Mouse (Mus musculus) CH12.LX (cell line): Measurements from ENCODE around the gene Hist1h2an. TPM values are rescaled to one million over a fixed set of nuclear protein-coding genes. Genes with fewer than 3 reads are reported as not detected.
A peak's percentile ranks its signal among the peaks of the same experiment; 100 is the strongest.

Experiments used
- DNase-seq: peaks from one replicate; pipeline ENCODE4 v3.0.0-alpha.2; 2013; ENCODE audit errors: extremely low read depth
- H3K27ac ChIP-seq: 2 replicates; pipeline ENCODE4 v1.5.1; 2012; ENCODE audit warnings: low read depth, mild to moderate bottlenecking, control low read depth, moderate library complexity; ENCODE audit not compliant: insufficient read depth
- H3K27me3 ChIP-seq: replicated peaks from 2 replicates; pipeline ENCODE3; 2012; ENCODE audit warnings: inconsistent platforms
- H3K36me3 ChIP-seq, 2 experiments: replicated peaks in 1 of 2; 2 replicates each; pipeline versions ENCODE3 to v1.6.1; 2012; ENCODE audit warnings: inconsistent platforms in 1 of 2, low read length in 1 of 2, mild to moderate bottlenecking in 1 of 2, mixed read lengths in 1 of 2, moderate library complexity in 1 of 2; ENCODE audit not compliant: control insufficient read depth in 1 of 2, insufficient read depth in 1 of 2
- H3K4me1 ChIP-seq, 2 experiments: 2 replicates each; pipeline ENCODE4 v1.6.1; 2012; ENCODE audit warnings: inconsistent platforms in 1 of 2, moderate library complexity in 1 of 2; ENCODE audit not compliant: insufficient read depth in 2 of 2, control insufficient read depth in 1 of 2
- H3K4me2 ChIP-seq: 2 replicates; pipeline ENCODE4 v1.6.1; 2012; ENCODE audit warnings: low read depth, mild to moderate bottlenecking, control low read depth; ENCODE audit not compliant: poor library complexity, insufficient read depth, severe bottlenecking
- H3K4me3 ChIP-seq, 3 experiments: fragments of 150-350 bp in 1 of 3; sonication (generic) in 1 of 3; replicated peaks in 1 of 3; 2 replicates each; pipeline versions ENCODE3 to v1.5.1; 2011 to 2012; ENCODE audit warnings: low read depth in 2 of 3, low read length in 2 of 3, mild to moderate bottlenecking in 2 of 3, moderate library complexity in 2 of 3, control low read depth in 1 of 3, improper control_type of control experiment in 1 of 3, inconsistent platforms in 1 of 3, mixed read lengths in 1 of 3; ENCODE audit not compliant: poor library complexity in 1 of 3
- H3K79me2 ChIP-seq: replicated peaks from 2 replicates; pipeline ENCODE4 v1.6.1; 2012; ENCODE audit warnings: mild to moderate bottlenecking, moderate library complexity; ENCODE audit not compliant: control insufficient read depth, poor library complexity, insufficient read depth, severe bottlenecking; ENCODE audit errors: extremely low read depth
- H3K9ac ChIP-seq: 2 replicates; pipeline ENCODE4 v1.6.1; 2012; ENCODE audit warnings: low read depth, mild to moderate bottlenecking, control low read depth, moderate library complexity; ENCODE audit not compliant: insufficient read depth
- H3K9me3 ChIP-seq: replicated peaks from 2 replicates; pipeline ENCODE3; 2012; ENCODE audit warnings: low read length, inconsistent platforms, mixed read lengths
- BHLHE40 ChIP-seq: IDR thresholded peaks from 2 replicates; pipeline ENCODE4 v1.6.1; 2011; ENCODE audit warnings: mild to moderate bottlenecking, low read depth, low read length, improper control_type of control experiment
- CHD1 ChIP-seq: IDR thresholded peaks from 2 replicates; pipeline ENCODE4 v1.6.1; 2012; ENCODE audit warnings: low read depth, low read length, improper control_type of control experiment, inconsistent platforms
- CHD2 ChIP-seq: IDR thresholded peaks from 2 replicates; pipeline ENCODE4 v1.6.1; 2011; ENCODE audit warnings: low read length, improper control_type of control experiment
- CTCF ChIP-seq, 2 experiments: IDR thresholded peaks in 1 of 2; conservative IDR thresholded peaks in 1 of 2; 2 replicates each; pipeline ENCODE4 v1.5.1; 2011 to 2012; ENCODE audit warnings: low read depth in 2 of 2, low read length in 2 of 2, improper control_type of control experiment in 1 of 2, inconsistent platforms in 1 of 2, mild to moderate bottlenecking in 1 of 2, moderate library complexity in 1 of 2
- E2F4 ChIP-seq: IDR thresholded peaks from 2 replicates; pipeline ENCODE4 v1.6.1; 2011; ENCODE audit warnings: low read depth, low read length, improper control_type of control experiment; ENCODE audit not compliant: insufficient replicate concordance
- ELF1 ChIP-seq: IDR thresholded peaks from 2 replicates; pipeline ENCODE4 v1.6.1; 2014; ENCODE audit warnings: low read depth, mild to moderate bottlenecking, inconsistent platforms, low read length, improper control_type of control experiment
- EP300 ChIP-seq: IDR thresholded peaks from 2 replicates; pipeline ENCODE4 v1.6.1; 2011; ENCODE audit warnings: low read length, improper control_type of control experiment
- ETS1 ChIP-seq: conservative IDR thresholded peaks from 2 replicates; pipeline ENCODE4 v1.6.1; 2012; ENCODE audit warnings: low read depth, mild to moderate bottlenecking, inconsistent platforms, low read length, improper control_type of control experiment, moderate library complexity
- GABPA ChIP-seq: IDR thresholded peaks from 2 replicates; pipeline ENCODE4 v1.6.1; 2012; ENCODE audit warnings: low read depth, low read length, improper control_type of control experiment, inconsistent platforms; ENCODE audit not compliant: insufficient replicate concordance
- HCFC1 ChIP-seq: IDR thresholded peaks from 2 replicates; pipeline ENCODE4 v1.6.1; 2012; ENCODE audit warnings: low read depth, mild to moderate bottlenecking, inconsistent platforms, low read length, improper control_type of control experiment
- IRF4 ChIP-seq: IDR thresholded peaks from 2 replicates; pipeline ENCODE4 v1.6.1; 2014; ENCODE audit warnings: low read depth, mild to moderate bottlenecking, inconsistent platforms, low read length, improper control_type of control experiment
- JUN ChIP-seq: IDR thresholded peaks from 2 replicates; pipeline ENCODE4 v1.6.1; 2011; ENCODE audit warnings: low read depth, mild to moderate bottlenecking, low read length, improper control_type of control experiment, moderate library complexity; ENCODE audit not compliant: insufficient read depth
- JUND ChIP-seq: conservative IDR thresholded peaks from 2 replicates; pipeline ENCODE4 v1.6.1; 2011; ENCODE audit warnings: low read depth, low read length, improper control_type of control experiment
- KAT2A ChIP-seq: IDR thresholded peaks from 2 replicates; pipeline ENCODE4 v1.6.1; 2012; ENCODE audit warnings: low read length, improper control_type of control experiment, inconsistent platforms; ENCODE audit not compliant: insufficient replicate concordance
- MAFK ChIP-seq: IDR thresholded peaks from 2 replicates; pipeline ENCODE4 v1.6.1; 2011; ENCODE audit warnings: low read length, improper control_type of control experiment; ENCODE audit not compliant: insufficient replicate concordance
- MAX ChIP-seq: IDR thresholded peaks from 2 replicates; pipeline ENCODE4 v1.6.1; 2011; ENCODE audit warnings: low read length, improper control_type of control experiment
- MAZ ChIP-seq: IDR thresholded peaks from 2 replicates; pipeline ENCODE4 v1.6.1; 2012; ENCODE audit warnings: low read depth, mild to moderate bottlenecking, inconsistent platforms, low read length, improper control_type of control experiment, moderate library complexity
- MEF2A ChIP-seq: IDR thresholded peaks from 2 replicates; pipeline ENCODE4 v1.6.1; 2014; ENCODE audit warnings: low read depth, mild to moderate bottlenecking, inconsistent platforms, low read length, improper control_type of control experiment, borderline replicate concordance
- MXI1 ChIP-seq: IDR thresholded peaks from 2 replicates; pipeline ENCODE4 v1.6.1; 2011; ENCODE audit warnings: mild to moderate bottlenecking, low read depth, low read length, improper control_type of control experiment
- MYC ChIP-seq: IDR thresholded peaks from 2 replicates; pipeline ENCODE4 v1.6.1; 2011; ENCODE audit warnings: low read depth, mild to moderate bottlenecking, improper control_type of control experiment, low read length
- NELFE ChIP-seq: IDR thresholded peaks from 2 replicates; pipeline ENCODE4 v1.6.1; 2011; ENCODE audit warnings: low read depth, low read length, improper control_type of control experiment
- NRF1 ChIP-seq: IDR thresholded peaks from 2 replicates; pipeline ENCODE4 v1.6.1; 2014; ENCODE audit warnings: low read depth, mild to moderate bottlenecking, inconsistent platforms, low read length, improper control_type of control experiment, moderate library complexity
- PAX5 ChIP-seq: IDR thresholded peaks from 2 replicates; pipeline ENCODE4 v1.6.1; 2012; ENCODE audit warnings: low read length, inconsistent platforms, mixed read lengths
- POLR2A ChIP-seq: IDR thresholded peaks from 2 replicates; pipeline ENCODE4 v1.6.1; 2011; ENCODE audit warnings: low read depth, mild to moderate bottlenecking, improper control_type of control experiment, low read length
- POLR2AphosphoS2 ChIP-seq: IDR thresholded peaks from 2 replicates; pipeline ENCODE4 v1.6.1; 2011; ENCODE audit warnings: low read depth, low read length, improper control_type of control experiment
- RAD21 ChIP-seq: IDR thresholded peaks from 2 replicates; pipeline ENCODE4 v1.6.1; 2011; ENCODE audit warnings: low read depth, mild to moderate bottlenecking, low read length, improper control_type of control experiment, moderate library complexity
- RCOR1 ChIP-seq: conservative IDR thresholded peaks from 2 replicates; pipeline ENCODE4 v1.6.1; 2012; ENCODE audit warnings: low read depth, mild to moderate bottlenecking, inconsistent platforms, low read length, improper control_type of control experiment
- SIN3A ChIP-seq: IDR thresholded peaks from 2 replicates; pipeline ENCODE4 v1.6.1; 2012; ENCODE audit warnings: low read length, improper control_type of control experiment, inconsistent platforms
- SMC3 ChIP-seq: IDR thresholded peaks from 2 replicates; pipeline ENCODE4 v1.6.1; 2011; ENCODE audit warnings: low read depth, low read length, improper control_type of control experiment
- TBP ChIP-seq: conservative IDR thresholded peaks from 2 replicates; pipeline ENCODE4 v1.6.1; 2011; ENCODE audit warnings: low read depth, low read length, improper control_type of control experiment
- TCF12 ChIP-seq: IDR thresholded peaks from 2 replicates; pipeline ENCODE4 v1.6.1; 2014; ENCODE audit warnings: low read depth, mild to moderate bottlenecking, inconsistent platforms, low read length, improper control_type of control experiment
- USF1 ChIP-seq: IDR thresholded peaks from 2 replicates; pipeline ENCODE4 v1.6.1; 2014; ENCODE audit warnings: low read depth, mild to moderate bottlenecking, inconsistent platforms, low read length, improper control_type of control experiment
- USF2 ChIP-seq: conservative IDR thresholded peaks from 2 replicates; pipeline ENCODE4 v1.6.1; 2011; ENCODE audit warnings: low read depth, low read length, improper control_type of control experiment
- ZC3H11A ChIP-seq: IDR thresholded peaks from 2 replicates; pipeline ENCODE4 v1.6.1; 2012; ENCODE audit warnings: low read depth, mild to moderate bottlenecking, inconsistent platforms, low read length, improper control_type of control experiment
- ZKSCAN1 ChIP-seq: IDR thresholded peaks from 2 replicates; pipeline ENCODE4 v1.6.1; 2012; ENCODE audit warnings: low read depth, inconsistent platforms, low read length, improper control_type of control experiment, borderline replicate concordance
- ZMIZ1 ChIP-seq: IDR thresholded peaks from 2 replicates; pipeline ENCODE4 v1.6.1; 2012; ENCODE audit warnings: low read depth, mild to moderate bottlenecking, inconsistent platforms, low read length, improper control_type of control experiment
- ZNF384 ChIP-seq: IDR thresholded peaks from 2 replicates; pipeline ENCODE4 v1.6.1; 2012; ENCODE audit warnings: low read depth, low read length, improper control_type of control experiment, inconsistent platforms
- dilution Hi-C: fragments of 300-500 bp; cut with MboI; formaldehyde crosslinking; loops from 2 replicates; pipeline ENCODE4 v1.14.3; 2020; ENCODE audit warnings: low sequenced_read_pairs; ENCODE audit not compliant: extremely low pct_unique_long_range_greater_than_20kb, extremely low pct_ligation_motif_present
- in situ Hi-C: fragments of 300-500 bp; cut with MboI; formaldehyde crosslinking; loops from 3 replicates; pipeline ENCODE4 v1.14.3; 2019; ENCODE audit warnings: low sequenced_read_pairs, low pct_ligation_motif_present, low pct_unique_long_range_greater_than_20kb, mixed read lengths
- polyA plus RNA-seq: library from polyadenylated mRNA; unstranded; fragments of >175 nt; gene quantifications from 2 replicates; pipeline ENCODE4 v1.2.1, GENCODE M21; 2012; ENCODE audit warnings: low read depth; ENCODE audit not compliant: insufficient read length
- total RNA-seq, 2 experiments: library from RNA; depleted of rRNA; stranded (reverse); fragments of 300-350 nt in 1 of 2; fragments of >200 nt in 1 of 2; gene quantifications; 2 replicates each; pipeline ENCODE4 v1.2.3; 2012 to 2014

Hist1h2an gene
- total and polyA plus RNA-seq, 3 experiments, result 4.7 to 792 (median 7.1) TPM

- no peaks in the 10 kb centered on the region for H3K9me3 ChIP-seq
- H3K27ac ChIP-seq, result peak overlapping the region; percentile 97
- H3K4me2 ChIP-seq, result peak overlapping the region; percentile 65
- H3K36me3 ChIP-seq, result no peaks in the 10 kb centered on the region
- peak; percentile 94 for DNase-seq
- H3K9ac ChIP-seq, result peak overlapping the region; percentile 95
- H3K27me3 ChIP-seq, result no peaks in the 10 kb centered on the region
- peak overlapping the region; percentile 59 to 72 (median 59) for H3K4me3 ChIP-seq
- dilution Hi-C loops (no loop called here), in situ Hi-C loops (no loop called here)
- peaks cover 6 to 24% of the 10 kb centered on the region in 2 experiments; a peak in 3 of 4 replicates for H3K4me1 ChIP-seq
- H3K79me2 ChIP-seq, result no peaks in the 10 kb centered on the region; the same call in 1 of the 2 replicates
- TF ChIP-seq RAD21, result no peak
- TF ChIP-seq USF2, result no peak
- TF ChIP-seq E2F4, result peak; percentile 97
- peak; percentile 99 for TF ChIP-seq ZMIZ1
- TF ChIP-seq CTCF (conservative IDR thresholded peaks at IDR 0.05 in 1 of 2, IDR thresholded peaks at IDR 0.05 in 1 of 2; ENCODE audit: low read depth in 2 of 2, low read length in 2 of 2), result no peak
- no peak for TF ChIP-seq EP300
- TF ChIP-seq IRF4, result 0 out of 2 replicates have a peak, but pooled peaks have one; percentile 28
- peak; percentile 55; the same call in 1 of the 2 replicates for TF ChIP-seq CHD1
- TF ChIP-seq MXI1, result peak; percentile 71
- peak; percentile 57; the same call in 1 of the 2 replicates for TF ChIP-seq TCF12
- peak; percentile 48; the same call in 1 of the 2 replicates for TF ChIP-seq MAX
- 0 out of 2 replicates have a peak, but pooled peaks have one; percentile 46 for TF ChIP-seq KAT2A
- TF ChIP-seq TBP, result peak; percentile 76; the same call in 1 of the 2 replicates
- no peak for TF ChIP-seq JUND
- peak; percentile 13; the same call in 1 of the 2 replicates for TF ChIP-seq SMC3
- no peak for TF ChIP-seq ZC3H11A
- peak; percentile 44; the same call in 1 of the 2 replicates for TF ChIP-seq MAZ
- TF ChIP-seq GABPA, result no peak
- peak; percentile 84; the same call in 1 of the 2 replicates for TF ChIP-seq NELFE
- TF ChIP-seq RCOR1, result peak; percentile 90; the same call in 1 of the 2 replicates
- TF ChIP-seq SIN3A, result peak; percentile 89
- peak; percentile 73 for TF ChIP-seq HCFC1
- no peak for TF ChIP-seq ZNF384
- TF ChIP-seq MEF2A, result peak; percentile 58; the same call in 1 of the 2 replicates
- TF ChIP-seq ELF1, result no peak
- TF ChIP-seq PAX5, result no peak
- TF ChIP-seq ETS1, result 0 out of 2 replicates have a peak, but pooled peaks have one; percentile 6
- peak; percentile 94 for TF ChIP-seq CHD2
- TF ChIP-seq MYC, result peak; percentile 84
- no peak for TF ChIP-seq USF1
- TF ChIP-seq MAFK, result no peak
- TF ChIP-seq POLR2AphosphoS2, result peak; percentile 97
- TF ChIP-seq JUN, result no peak
- 0 out of 2 replicates have a peak, but pooled peaks have one; percentile 11 for TF ChIP-seq NRF1
- TF ChIP-seq ZKSCAN1, result no peak
- TF ChIP-seq POLR2A, result peak; percentile 78
- TF ChIP-seq BHLHE40, result peak; percentile 79
Measured at GRCm38 (mm10) chr13:21778814-21779766, 7.9 kb downstream of the Hist1h2an start.
